ENCODE assay signal across 11 mouse cellular contexts in the genomic region with DNA sequence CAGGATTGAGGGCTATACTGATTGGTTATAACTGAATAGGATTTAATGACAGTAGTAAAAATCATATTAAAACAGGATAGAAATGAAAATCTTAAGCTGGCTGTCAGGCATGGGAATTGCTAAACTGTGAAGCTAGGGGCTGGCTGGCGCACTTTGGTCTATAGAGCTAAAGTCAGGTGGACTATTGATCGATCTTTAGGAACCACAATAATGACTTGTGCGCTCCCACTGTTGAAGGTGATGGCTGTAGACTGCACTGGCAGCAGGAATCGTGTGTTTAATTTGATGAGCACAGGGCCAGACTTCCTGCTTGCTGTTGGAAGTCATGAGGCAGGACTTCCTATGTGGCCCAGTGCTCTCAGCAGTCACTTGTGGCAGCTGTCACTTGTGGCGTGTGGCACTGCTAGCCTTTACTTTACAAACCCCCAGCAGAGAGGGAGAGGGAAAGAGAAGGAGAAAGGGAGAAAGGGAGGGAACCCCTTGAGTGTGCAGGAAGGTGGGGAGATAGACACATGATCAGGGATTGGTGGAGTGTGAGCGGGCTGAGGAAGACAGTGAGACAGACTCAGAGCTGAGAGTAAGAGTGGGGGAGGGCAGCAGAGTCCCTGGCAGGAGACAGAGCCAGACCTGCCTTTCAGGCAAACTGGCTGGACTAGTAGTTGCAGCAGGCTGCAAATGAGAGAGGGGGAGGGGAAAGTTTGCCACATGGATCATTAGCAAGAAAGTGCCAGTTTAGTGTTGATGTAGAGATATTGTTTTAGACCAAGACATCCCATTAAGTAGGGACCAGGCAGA. TPM values are rescaled to one million over a fixed set of nuclear protein-coding genes. Genes with fewer than 3 reads are reported as not detected.
A peak's percentile ranks its signal among the peaks of the same experiment; 100 is the strongest.
DNase-seq lines count a peak whose midpoint lies in the region; ATAC-seq and TF ChIP-seq lines count a peak whose summit lies in the region.
"Had no signal": no experiment of that assay in that cellular context is flagged by ENCODE, and none has a peak within 500 bp of the region (broad histone marks: within the 10 kb centered on the region; RNA-seq: fewer than 3 reads in every experiment).

No protein-coding gene starts in this region.

- H3K9me3 ChIP-seq in midbrain, postnatal 0 days (ENCODE audit: low read length), result no peaks in the 10 kb centered on the region
- H3K9me3 ChIP-seq: limb, embryonic 15.5 days; neural tube, embryonic 12.5 days had no signal

- 57% methylated on average over 6 of the region's 6 CpGs for WGBS in midbrain, postnatal 0 days

- no peaks in the 10 kb centered on the region for H3K36me3 ChIP-seq in midbrain, postnatal 0 days (ENCODE audit: insufficient read depth, low read length)
- H3K36me3 ChIP-seq: limb, embryonic 15.5 days; neural tube, embryonic 12.5 days had no signal

- H3K27ac ChIP-seq in midbrain, postnatal 0 days (ENCODE audit: low read depth, low read length), result no peak overlapping the region
- H3K27ac ChIP-seq: limb, embryonic 15.5 days; neural tube, embryonic 12.5 days had no signal

- H3K9ac ChIP-seq in midbrain, postnatal 0 days (replicated peaks; ENCODE audit: low read length, poor library complexity, severe bottlenecking), result no peak overlapping the region
- H3K9ac ChIP-seq: limb, embryonic 15.5 days; neural tube, embryonic 12.5 days had no signal

- TF ChIP-seq CTCF in brain, embryonic 14.5 days (IDR thresholded peaks at IDR 0.05; ENCODE audit: borderline replicate concordance, extremely low read depth, insufficient read depth, insufficient read length), result no peak
- TF ChIP-seq CTCF in midbrain, postnatal 0 days (IDR thresholded peaks at IDR 0.05), result no peak

- TF ChIP-seq POLR2A in brain, embryonic 14.5 days (IDR thresholded peaks at IDR 0.05; ENCODE audit: borderline replicate concordance, extremely low read depth, insufficient read depth, insufficient read length, poor library complexity, severe bottlenecking), result no peak

- no peak overlapping the region for H3K4me2 ChIP-seq in midbrain, postnatal 0 days (ENCODE audit: low read depth, low read length, poor library complexity, severe bottlenecking)
- H3K4me2 ChIP-seq: limb, embryonic 15.5 days; neural tube, embryonic 12.5 days had no signal

- H3K27me3 ChIP-seq in midbrain, postnatal 0 days (ENCODE audit: insufficient read depth, low read length), result no peaks in the 10 kb centered on the region
- H3K27me3 ChIP-seq: limb, embryonic 15.5 days; neural tube, embryonic 12.5 days had no signal

- H3K4me1 ChIP-seq in midbrain, postnatal 0 days (ENCODE audit: insufficient read depth, low read length), result no peaks in the 10 kb centered on the region
- H3K4me1 ChIP-seq: neural tube, embryonic 12.5 days had no signal

- no peak overlapping the region for H3K4me3 ChIP-seq in midbrain, postnatal 0 days (ENCODE audit: low read depth, low read length)
- H3K4me3 ChIP-seq: limb, embryonic 15.5 days; neural tube, embryonic 12.5 days had no signal

- DNase-seq in layer of hippocampus, postnatal 10 days (ENCODE audit: low spot score in 2 of 2), result peak; percentile 7 to 21
- DNase-seq in layer of hippocampus, adult 8-10 months (ENCODE audit: low spot score in 2 of 2), result no peak
- peak; percentile 37 for DNase-seq in brain, embryonic 14.5 days (ENCODE audit: low read depth)
- peak; percentile 11 for DNase-seq in fat pad, adult 2 months (ENCODE audit: extremely low read depth, low read depth, low spot score)
- DNase-seq in naive thymus-derived CD4-positive, alpha-beta T cell, adult 2 months (ENCODE audit: low read depth), result peak; percentile 60
- no peak for DNase-seq in right cerebral cortex, postnatal 25 days
- DNase-seq in midbrain, postnatal 0 days (ENCODE audit: low spot score), result no peak
- DNase-seq: cerebellum, adult 18-20 months had no signal

- no peak for ATAC-seq in midbrain, postnatal 0 days (ENCODE audit: low FRiP score)

RNA-seq across cellular contexts. Expression of a gene that starts 31.1 kb away (rescaled TPM):
- under 1 TPM in 1 of 2 experiments, not detected in 1; 0.18 TPM for total RNA-seq in layer of hippocampus, postnatal 10 days (2021)
- under 1 TPM in 1 of 4 experiments, not detected in 3; 0.17 TPM for total RNA-seq in layer of hippocampus, adult 8-10 months (2022)
- polyA plus RNA-seq in brain, embryonic 14.5 days (2012; rRNA removed), result not detected in 2 replicates
- not detected in 2 replicates for total RNA-seq in midbrain, postnatal 0 days (2014; rRNA removed)
- not detected in 2 replicates for polyA plus RNA-seq in midbrain, postnatal 0 days (2015; fragmentation: Nextera tagmentation; extraction: Ambion mirVana)
- polyA plus RNA-seq: intestine, embryonic 14.5 days; limb, embryonic 15.5 days; neural tube, embryonic 12.5 days had no signal

Comparison
In these comparisons a context has a peak if more than half of its experiments do, and no peak if none do; other contexts are left out.
1. DNase-seq: peak in layer of hippocampus, postnatal 10 days (2 of 2), brain, embryonic 14.5 days (single experiment), fat pad, adult 2 months (single experiment) and naive thymus-derived CD4-positive, alpha-beta T cell, adult 2 months (single experiment); none in layer of hippocampus, adult 8-10 months (0 of 2), right cerebral cortex, postnatal 25 days (single experiment) and midbrain, postnatal 0 days (single experiment).